Mouse (Mus musculus) stomach, embryonic 15.5 days (tissue): ENCODE results near the gene Tmem178b. TPM values are rescaled to one million over a fixed set of nuclear protein-coding genes. Genes with fewer than 3 reads are reported as not detected.

ENCODE experiments used
- ATAC-seq: fragments of 200-750 bp; cut with Nextera tagmentation; 2 replicates; pipeline ENCODE4 v1.8.0; 2017; ENCODE audit warnings: low read depth, moderate number of reproducible peaks, moderate TSS enrichment; ENCODE audit not compliant: insufficient read depth, low FRiP score
- H3K27ac ChIP-seq: fragments of 300-500 bp; sonication (generic); 2 replicates; pipeline ENCODE4 v1.5.1; 2015; ENCODE audit warnings: mild to moderate bottlenecking, inconsistent platforms
- H3K27me3 ChIP-seq: fragments of 300-500 bp; sonication (generic); replicated peaks from 2 replicates; pipeline ENCODE4 v1.6.1; 2015; ENCODE audit warnings: inconsistent platforms
- H3K36me3 ChIP-seq: fragments of 300-500 bp; sonication (generic); 2 replicates; pipeline ENCODE4 v1.6.1; 2015; ENCODE audit warnings: inconsistent platforms
- H3K4me1 ChIP-seq: fragments of 300-500 bp; sonication (generic); 2 replicates; pipeline ENCODE4 v1.6.1; 2015; ENCODE audit warnings: inconsistent platforms
- H3K4me2 ChIP-seq: fragments of 300-500 bp; sonication (generic); 2 replicates; pipeline ENCODE4 v1.6.1; 2015; ENCODE audit warnings: mild to moderate bottlenecking, inconsistent platforms
- H3K4me3 ChIP-seq: fragments of 300-500 bp; sonication (generic); replicated peaks from 2 replicates; pipeline ENCODE4 v1.5.1; 2015; ENCODE audit warnings: inconsistent platforms
- H3K9ac ChIP-seq: fragments of 300-500 bp; sonication (generic); 2 replicates; pipeline ENCODE4 v1.6.1; 2015; ENCODE audit warnings: inconsistent platforms
- H3K9me3 ChIP-seq: fragments of 300-500 bp; sonication (generic); 2 replicates; pipeline ENCODE4 v1.6.1; 2016; ENCODE audit warnings: inconsistent platforms
- WGBS: fragments of 180-500 bp; shearing (Covaris S2); methylation state at CpG from one replicate; pipeline ENCODE4 v1.1.7; 2015; 5-methylcytosine and 5-hydroxymethylcytosine counted together
- polyA plus RNA-seq: library from polyadenylated mRNA; unstranded; fragments of >200 nt; fragmentation: Nextera tagmentation; extraction: Ambion mirVana; gene quantifications from 2 replicates; pipeline ENCODE4 v1.2.1, GENCODE M21; 2015

Gene Tmem178b
- polyA plus RNA-seq, 1 experiment from 2014 or later: 1.1 TPM

DNA sequence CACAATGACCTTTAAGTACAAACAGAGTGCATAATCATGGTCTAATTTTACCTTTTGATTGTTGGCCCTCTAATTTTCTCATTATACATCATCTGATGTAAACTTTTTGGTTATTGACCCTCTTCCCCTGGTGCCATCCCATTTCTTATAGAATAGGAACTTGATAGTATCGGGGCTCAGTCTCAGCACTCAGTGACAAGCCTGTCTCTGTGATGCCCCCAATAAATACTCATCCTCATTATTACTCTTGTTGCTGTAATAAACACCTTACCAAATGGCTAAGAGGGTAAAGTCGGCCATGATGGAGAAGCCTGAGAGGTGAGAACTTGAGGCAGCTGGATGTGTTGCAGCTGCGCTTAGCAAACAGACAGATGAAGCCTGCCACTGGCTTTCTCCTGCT is 63.5 kb downstream of the Tmem178b start:
- H3K4me2 ChIP-seq: no peak overlapping the region
- no peaks in the 10 kb centered on the region for H3K4me1 ChIP-seq
- WGBS: 68% methylated on average over 3 of the region's 3 CpGs
- H3K27me3 ChIP-seq: no peaks in the 10 kb centered on the region
- no peak overlapping the region for H3K4me3 ChIP-seq
- H3K36me3 ChIP-seq: no peaks in the 10 kb centered on the region
- no peak overlapping the region for H3K27ac ChIP-seq
- ATAC-seq: no peak
- no peaks in the 10 kb centered on the region for H3K9me3 ChIP-seq
- H3K9ac ChIP-seq: no peak overlapping the region

DNA sequence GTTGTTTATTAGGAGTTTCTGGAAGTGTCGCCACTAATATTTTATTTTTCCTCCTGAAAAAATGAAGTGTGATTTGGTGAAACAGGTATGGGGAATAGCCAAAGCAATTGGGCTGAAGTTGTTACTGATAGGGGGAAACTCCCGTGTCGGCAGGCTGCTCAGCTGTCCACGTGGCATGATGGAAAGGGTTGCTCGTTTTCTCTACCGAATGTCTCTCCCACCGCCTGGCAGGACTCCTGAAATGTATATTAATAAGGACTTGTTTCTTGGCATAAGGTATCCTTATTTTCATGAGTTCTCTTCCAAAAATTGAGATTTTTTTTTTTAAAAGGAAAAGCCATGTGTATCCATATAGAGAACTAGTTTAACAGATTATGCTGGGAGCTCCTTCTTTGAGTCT is 67.8 kb downstream of the Tmem178b start:
- no peak overlapping the region for H3K27ac ChIP-seq
- no peak overlapping the region for H3K9ac ChIP-seq
- H3K36me3 ChIP-seq: no peaks in the 10 kb centered on the region
- no peak overlapping the region for H3K4me3 ChIP-seq
- H3K27me3 ChIP-seq: no peaks in the 10 kb centered on the region
- H3K4me1 ChIP-seq: no peaks in the 10 kb centered on the region
- no peak overlapping the region for H3K4me2 ChIP-seq
- WGBS: 77% methylated on average over 7 of the region's 7 CpGs
- H3K9me3 ChIP-seq: no peaks in the 10 kb centered on the region
- no peak for ATAC-seq

DNA sequence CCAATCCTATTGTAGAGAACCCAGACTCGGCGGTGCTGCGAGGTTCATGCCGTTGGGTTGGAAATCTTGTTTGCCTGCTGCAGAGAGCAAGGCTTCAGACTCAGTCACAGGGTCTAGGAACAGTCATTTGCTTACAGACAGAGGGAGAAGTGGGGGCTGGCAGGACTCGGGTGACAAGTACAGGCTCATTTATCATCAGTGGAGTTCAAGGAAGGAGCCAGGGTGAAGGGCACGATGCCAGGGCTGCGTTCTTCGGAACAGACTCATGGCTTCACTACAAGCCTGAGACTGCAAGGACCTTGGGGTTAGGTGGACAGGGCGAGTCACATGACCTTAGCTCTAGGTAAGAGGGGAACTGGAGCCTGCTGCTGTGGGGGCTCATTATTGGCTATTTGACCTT is 71.8 kb downstream of the Tmem178b start:
- H3K4me3 ChIP-seq: no peak overlapping the region
- H3K4me2 ChIP-seq: no peak overlapping the region
- no peak overlapping the region for H3K27ac ChIP-seq
- H3K9ac ChIP-seq: no peak overlapping the region
- 74% methylated on average over 9 of the region's 9 CpGs for WGBS
- H3K4me1 ChIP-seq: no peaks in the 10 kb centered on the region
- no peaks in the 10 kb centered on the region for H3K36me3 ChIP-seq
- H3K27me3 ChIP-seq: no peaks in the 10 kb centered on the region
- H3K9me3 ChIP-seq: no peaks in the 10 kb centered on the region
- ATAC-seq: no peak

DNA sequence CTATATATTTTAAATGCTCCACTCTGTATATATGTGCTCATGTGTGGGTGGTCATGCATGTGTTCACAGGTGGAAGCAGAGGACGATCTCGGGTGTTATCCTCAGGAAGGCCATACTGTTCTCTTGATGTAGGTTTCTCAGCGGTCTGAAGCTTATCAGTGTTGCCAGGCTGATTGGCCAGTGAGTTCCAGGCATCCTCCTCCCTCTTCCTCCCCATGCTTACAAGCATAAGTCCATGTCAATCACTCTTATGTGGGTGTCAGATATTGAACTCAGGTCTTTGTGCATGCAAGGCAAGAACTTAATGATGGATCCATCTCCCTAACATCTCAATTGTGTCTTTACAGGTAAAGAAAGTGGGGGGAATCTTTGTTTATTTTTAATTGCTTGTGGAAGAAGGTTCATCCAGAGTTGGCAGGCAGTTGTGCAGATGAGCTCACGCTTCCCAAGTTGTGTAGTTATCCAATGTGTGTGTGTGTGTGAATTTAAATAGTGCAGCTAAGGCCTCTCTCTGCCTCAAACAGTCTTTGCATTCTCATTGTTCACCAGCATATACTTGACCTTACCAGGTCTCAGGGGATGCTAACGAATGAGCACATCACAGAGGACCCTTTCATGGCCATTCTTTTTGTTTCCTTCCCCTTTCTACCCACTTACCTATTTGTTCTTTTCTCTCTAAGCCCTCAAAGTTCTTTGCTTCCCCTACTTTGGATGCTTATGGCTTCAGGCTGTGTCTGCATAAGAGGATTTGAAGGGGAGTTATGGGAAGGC is 72.8 kb downstream of the Tmem178b start:
- Histone ChIP-seq H3K4me1 (no peaks in the 10 kb centered on the region), H3K4me2 (no peak overlapping the region), H3K9me3 (no peaks in the 10 kb centered on the region), H3K36me3 (no peaks in the 10 kb centered on the region), H3K27me3 (no peaks in the 10 kb centered on the region), H3K4me3 (no peak overlapping the region), H3K9ac (no peak overlapping the region), H3K27ac (no peak overlapping the region)
- WGBS: 81% methylated on average over 5 of the region's 5 CpGs
- no peak for ATAC-seq

DNA sequence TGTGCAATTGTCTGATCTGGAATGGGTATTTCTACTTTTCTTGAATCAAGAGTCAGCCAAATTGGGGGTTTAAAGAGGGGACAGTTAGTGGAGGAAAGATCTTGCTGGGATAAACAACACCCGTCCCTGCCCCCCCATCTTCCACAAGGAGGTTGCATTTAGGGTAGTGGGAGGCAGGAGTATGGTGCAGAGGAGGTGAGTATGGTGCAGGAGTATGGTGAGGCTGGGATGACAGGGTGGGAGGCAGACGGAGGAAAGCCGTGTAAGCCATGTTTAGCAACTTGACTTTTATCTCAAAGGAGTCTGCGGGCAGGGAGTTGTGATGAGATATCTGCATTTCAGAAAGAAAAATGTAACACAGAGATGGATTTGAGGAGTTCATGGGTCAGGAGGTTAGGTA is 73.5 kb downstream of the Tmem178b start:
- Histone ChIP-seq H3K4me2 (no peak overlapping the region), H3K4me3 (no peak overlapping the region), H3K36me3 (no peaks in the 10 kb centered on the region), H3K27ac (no peak overlapping the region), H3K9me3 (no peaks in the 10 kb centered on the region), H3K4me1 (no peaks in the 10 kb centered on the region), H3K9ac (no peak overlapping the region), H3K27me3 (no peaks in the 10 kb centered on the region)
- ATAC-seq: no peak
- WGBS: 74% methylated on average over 4 of the region's 4 CpGs

DNA sequence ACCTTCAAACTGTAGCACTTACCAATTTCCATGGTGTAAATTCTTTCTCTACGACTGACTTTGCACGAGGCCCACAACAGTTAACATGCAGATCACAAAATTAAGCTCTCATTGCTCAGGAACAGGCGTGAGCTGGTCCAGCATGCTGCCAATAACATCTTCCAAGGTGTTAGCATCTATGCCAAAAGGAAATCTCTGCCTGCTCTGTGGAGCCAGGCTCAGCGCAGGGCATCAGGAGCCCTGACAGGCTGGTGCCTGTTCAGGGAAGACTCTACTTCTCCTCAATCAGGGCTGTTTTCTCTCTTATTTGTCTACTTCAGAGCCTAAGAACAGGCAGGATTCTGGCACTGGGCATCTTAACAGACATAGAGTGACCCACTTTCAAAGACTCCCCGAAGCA is 80.9 kb downstream of the Tmem178b start:
- ATAC-seq: no peak
- H3K9me3 ChIP-seq: no peaks in the 10 kb centered on the region
- H3K4me2 ChIP-seq: no peak overlapping the region
- no peak overlapping the region for H3K4me3 ChIP-seq
- H3K9ac ChIP-seq: no peak overlapping the region
- H3K27ac ChIP-seq: no peak overlapping the region
- H3K4me1 ChIP-seq: no peaks in the 10 kb centered on the region
- 85% methylated on average over 5 of the region's 5 CpGs for WGBS
- H3K36me3 ChIP-seq: no peaks in the 10 kb centered on the region
- no peaks in the 10 kb centered on the region for H3K27me3 ChIP-seq

DNA sequence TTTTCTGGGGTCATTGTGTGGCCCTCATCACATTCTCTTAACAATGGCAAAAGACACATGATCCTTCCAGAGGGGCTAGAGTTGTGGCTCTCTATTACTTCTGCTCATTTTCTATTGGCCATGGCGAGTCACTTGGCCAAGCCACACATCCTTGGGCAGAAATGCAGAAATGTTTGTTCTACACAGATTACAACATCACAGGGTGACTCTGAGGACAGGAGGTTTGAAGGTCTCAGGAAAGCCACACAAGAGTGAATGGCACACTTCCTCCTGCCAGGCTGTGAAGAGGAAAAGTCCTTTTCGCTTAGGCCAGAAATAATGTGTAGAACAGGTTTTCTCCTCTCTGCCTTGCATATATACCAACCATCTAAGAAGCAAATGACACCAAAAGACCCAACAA is 82.1 kb downstream of the Tmem178b start:
- H3K4me1 ChIP-seq: no peaks in the 10 kb centered on the region
- H3K9ac ChIP-seq: no peak overlapping the region
- ATAC-seq: no peak
- no peak overlapping the region for H3K4me2 ChIP-seq
- no peaks in the 10 kb centered on the region for H3K27me3 ChIP-seq
- no peaks in the 10 kb centered on the region for H3K9me3 ChIP-seq
- 82% methylated on average over 2 of the region's 2 CpGs for WGBS
- no peaks in the 10 kb centered on the region for H3K36me3 ChIP-seq
- H3K4me3 ChIP-seq: no peak overlapping the region
- no peak overlapping the region for H3K27ac ChIP-seq

DNA sequence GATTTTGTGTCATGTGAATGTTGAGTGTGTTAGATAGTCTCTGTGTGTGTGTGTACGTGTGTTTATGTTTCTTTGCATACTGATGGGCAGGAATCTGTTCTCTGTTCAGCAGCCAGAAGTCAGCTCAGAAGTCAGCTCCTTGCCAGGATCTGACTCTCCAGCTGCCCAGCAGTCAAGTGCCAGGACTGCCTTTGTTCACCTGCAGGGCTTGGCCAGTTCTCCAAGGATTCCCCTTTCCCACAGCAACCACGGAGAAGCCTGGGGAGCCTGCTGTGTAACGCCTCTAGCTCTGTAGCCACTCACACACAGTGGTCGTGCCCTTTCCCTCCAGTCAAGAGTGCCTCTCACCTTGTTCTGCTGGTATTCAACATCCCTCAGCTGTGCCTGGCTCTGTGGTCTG is 91.5 kb downstream of the Tmem178b start:
- WGBS: 67% methylated on average over 4 of the region's 4 CpGs
- H3K9ac ChIP-seq: no peak overlapping the region
- no peak for ATAC-seq

DNA sequence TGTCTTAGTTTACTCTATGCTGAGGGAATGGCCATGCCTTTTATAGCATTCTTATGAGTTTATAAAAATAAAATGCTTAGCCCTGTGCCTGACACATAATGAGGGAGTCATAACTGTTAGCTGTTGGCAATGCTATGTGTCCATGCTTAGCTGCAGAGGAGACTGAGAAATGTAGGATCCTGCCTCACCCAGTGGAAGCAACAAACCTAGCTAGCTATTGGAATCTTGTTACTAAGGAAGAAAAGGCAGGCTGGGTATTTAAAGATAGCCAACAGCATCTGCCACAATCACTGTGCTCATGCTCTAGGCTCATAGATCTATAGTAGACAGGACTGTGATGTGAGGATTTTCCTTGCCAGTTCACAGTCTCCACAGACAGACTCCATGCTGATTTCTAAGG is 97.2 kb downstream of the Tmem178b start:
- Histone ChIP-seq H3K4me3 (no peak overlapping the region), H3K9me3 (no peaks in the 10 kb centered on the region), H3K27me3 (no peaks in the 10 kb centered on the region), H3K4me1 (no peaks in the 10 kb centered on the region), H3K27ac (no peak overlapping the region), H3K4me2 (no peak overlapping the region), H3K36me3 (no peaks in the 10 kb centered on the region), H3K9ac (no peak overlapping the region)
- ATAC-seq: no peak

More for the DNA sequence above, 91.5 kb downstream of the Tmem178b start:
- Histone ChIP-seq H3K4me1 (no peaks in the 10 kb centered on the region), H3K9me3 (no peaks in the 10 kb centered on the region), H3K27ac (no peak overlapping the region), H3K4me3 (no peak overlapping the region), H3K4me2 (no peak overlapping the region), H3K27me3 (no peaks in the 10 kb centered on the region), H3K36me3 (no peaks in the 10 kb centered on the region)

DNA sequence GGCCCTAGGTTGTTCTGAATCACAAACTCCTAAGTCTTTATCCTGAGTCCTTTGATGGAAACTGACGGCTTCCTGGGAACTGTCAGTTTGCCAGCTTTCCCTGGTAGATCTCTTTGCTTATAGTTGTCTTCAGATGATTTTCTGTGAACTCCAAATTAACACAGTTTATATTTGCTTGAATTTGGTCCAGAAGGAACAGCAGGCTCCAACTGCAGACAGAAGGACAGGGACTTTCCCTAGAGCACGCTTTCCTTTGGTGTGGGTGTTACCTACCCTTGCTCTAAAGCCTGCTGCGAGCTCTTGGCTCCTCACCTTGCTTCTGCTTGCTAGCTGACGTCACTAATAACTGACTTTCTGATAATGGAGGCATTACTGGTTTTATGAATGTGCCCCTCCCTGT is 105.9 kb downstream of the Tmem178b start:
- Histone ChIP-seq H3K9me3 (no peaks in the 10 kb centered on the region), H3K27me3 (no peaks in the 10 kb centered on the region), H3K4me3 (no peak overlapping the region), H3K9ac (no peak overlapping the region), H3K4me2 (no peak overlapping the region), H3K27ac (no peak overlapping the region), H3K4me1 (no peaks in the 10 kb centered on the region), H3K36me3 (no peaks in the 10 kb centered on the region)
- no peak for ATAC-seq
- WGBS: 68% methylated on average over 4 of the region's 4 CpGs

DNA sequence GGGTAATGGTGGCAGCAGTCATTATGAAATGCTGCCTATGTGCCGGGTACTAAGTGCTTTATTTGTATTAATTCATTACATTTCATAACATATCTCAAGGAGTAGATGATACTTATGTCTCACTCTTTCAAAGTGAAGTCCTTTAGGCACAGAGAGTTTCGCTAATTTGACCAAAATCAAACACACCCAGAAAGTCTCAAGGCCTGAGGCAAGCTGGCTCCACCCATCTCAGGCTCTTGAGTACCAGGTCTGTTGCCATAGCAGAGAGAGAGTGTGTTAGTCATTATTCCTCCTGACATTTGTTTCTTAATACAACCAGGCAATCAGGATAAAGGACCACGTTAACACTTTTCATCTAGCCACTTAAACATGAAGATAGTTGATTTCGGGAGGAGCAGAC is 117.7 kb downstream of the Tmem178b start:
- Histone ChIP-seq H3K9ac (no peak overlapping the region), H3K9me3 (no peaks in the 10 kb centered on the region), H3K36me3 (no peaks in the 10 kb centered on the region), H3K4me2 (no peak overlapping the region), H3K27ac (no peak overlapping the region), H3K4me1 (no peaks in the 10 kb centered on the region), H3K4me3 (no peak overlapping the region), H3K27me3 (no peaks in the 10 kb centered on the region)
- no peak for ATAC-seq
- WGBS: 62% methylated on average over 4 of the region's 4 CpGs

DNA sequence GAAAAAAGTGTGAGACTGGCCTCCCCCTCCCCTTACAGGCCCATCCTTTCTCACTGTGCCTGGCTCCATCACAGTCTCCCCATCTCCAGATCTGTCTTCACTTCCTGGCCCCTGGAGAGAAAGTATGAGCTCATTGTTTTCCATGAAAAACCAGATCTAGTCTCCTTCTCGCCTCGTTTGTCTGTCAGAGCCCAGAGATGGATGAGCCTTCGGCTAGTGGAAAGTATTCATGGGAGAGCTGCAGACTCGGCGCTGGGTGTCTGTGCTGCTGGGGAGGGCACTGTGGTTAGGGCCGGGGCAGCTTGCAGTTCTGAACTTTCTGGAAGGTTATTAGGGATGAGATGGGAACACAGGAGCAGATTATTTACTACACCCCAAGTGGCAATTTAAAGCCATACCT is 118.9 kb downstream of the Tmem178b start:
- Histone ChIP-seq H3K36me3 (no peaks in the 10 kb centered on the region), H3K27ac (no peak overlapping the region), H3K4me3 (no peak overlapping the region), H3K27me3 (no peaks in the 10 kb centered on the region), H3K4me1 (no peaks in the 10 kb centered on the region), H3K9me3 (no peaks in the 10 kb centered on the region), H3K4me2 (no peak overlapping the region), H3K9ac (no peak overlapping the region)
- no peak for ATAC-seq
- WGBS: 43% methylated on average over 6 of the region's 6 CpGs
